Mouse (Mus musculus) left cerebral cortex, postnatal 10 days (tissue): ENCODE measurements around the gene Klhl29. TPM values are rescaled to one million over a fixed set of nuclear protein-coding genes. Genes with fewer than 3 reads are reported as not detected.

ENCODE experiments used
- DNase-seq, 2 experiments: peaks; one replicate each; pipeline ENCODE4 v3.0.0; 2021 to 2022; ENCODE audit warnings: low spot score in 2 of 2, mixed read lengths in 1 of 2; ENCODE audit errors: extremely low spot score in 1 of 2
- intact Hi-C: fragments of 180-260 bp; cut with DNase I; formaldehyde crosslinking; loops from one replicate; pipeline ENCODE4 v1.15.1; 2025
- total RNA-seq, 2 experiments: library from RNA; stranded (reverse); gene quantifications; 2 replicates each; pipeline ENCODE4 v1.2.3; 2021

Gene Klhl29
- total RNA-seq, 2 experiments from 2014 or later, result 33.4 to 34.6 TPM

GRCm38 (mm10) chr12:5243867-5244266 lies 131.6 kb downstream of the Klhl29 start:
- intact Hi-C loops, result no loop called here
- no peak for DNase-seq

- intact Hi-C loops, result no loop called here
These were observed 132.0 kb downstream of the Klhl29 start for GRCm38 (mm10) chr12:5243449-5243848.

GRCm38 (mm10) chr12:5242551-5243330 lies 132.7 kb downstream of the Klhl29 start:
- intact Hi-C loops, result no loop called here
- DNase-seq, result no peak

More at GRCm38 (mm10) chr12:5243449-5243848, 132.0 kb downstream of the Klhl29 start:
- no peak for DNase-seq

GRCm38 (mm10) chr12:5239451-5240245 lies 135.8 kb downstream of the Klhl29 start:
- DNase-seq, result no peak
- intact Hi-C loops, result no loop called here

- DNase-seq, result peak; percentile 47 to 79
- intact Hi-C loops, result no loop called here
These were observed 138.4 kb downstream of the Klhl29 start for GRCm38 (mm10) chr12:5237078-5237477.

- DNase-seq, result no peak
- intact Hi-C loops, result no loop called here
These were observed 139.9 kb downstream of the Klhl29 start for GRCm38 (mm10) chr12:5235596-5235995.

- intact Hi-C loops, result no loop called here
These were observed 145.0 kb downstream of the Klhl29 start for GRCm38 (mm10) chr12:5230504-5230903.

GRCm38 (mm10) chr12:5226676-5227654 lies 148.5 kb downstream of the Klhl29 start:
- no peak for DNase-seq
- intact Hi-C loops, result no loop called here

More at GRCm38 (mm10) chr12:5230504-5230903, 145.0 kb downstream of the Klhl29 start:
- DNase-seq, result no peak

GRCm38 (mm10) chr12:5223595-5223994 lies 151.9 kb downstream of the Klhl29 start:
- intact Hi-C loops, result no loop called here
- no peak for DNase-seq

- intact Hi-C loops, result no loop called here
- no peak for DNase-seq
These were observed 152.9 kb downstream of the Klhl29 start for GRCm38 (mm10) chr12:5222439-5223202.

GRCm38 (mm10) chr12:5219913-5220575 lies 155.4 kb downstream of the Klhl29 start:
- intact Hi-C loops, result no loop called here
- no peak for DNase-seq

GRCm38 (mm10) chr12:5215836-5216747 lies 159.4 kb downstream of the Klhl29 start:
- DNase-seq, result peak in 1 of 2 experiments; percentile 49
- intact Hi-C loops, result no loop called here

GRCm38 (mm10) chr12:5214266-5214665 lies 161.2 kb downstream of the Klhl29 start:
- intact Hi-C loops, result no loop called here
- no peak for DNase-seq

GRCm38 (mm10) chr12:5213339-5214104 lies 162.0 kb downstream of the Klhl29 start:
- intact Hi-C loops, result no loop called here

GRCm38 (mm10) chr12:5211884-5212283 lies 163.6 kb downstream of the Klhl29 start:
- no peak for DNase-seq
- intact Hi-C loops, result no loop called here

More at GRCm38 (mm10) chr12:5213339-5214104, 162.0 kb downstream of the Klhl29 start:
- peak; percentile 49 to 84 for DNase-seq

- DNase-seq, result peak; percentile 43 to 65
- intact Hi-C loops, result no loop called here
These were observed 164.7 kb downstream of the Klhl29 start for GRCm38 (mm10) chr12:5210786-5211185.
